Mouse (Mus musculus) heart, postnatal 0 days (tissue): ENCODE results near the gene Traf5.

ENCODE experiments used
- CTCF ChIP-seq: IDR thresholded peaks from 2 replicates; pipeline ENCODE4 v1.5.1; 2016; ENCODE audit warnings: antibody characterized with exemption, control low read depth, low read depth
- EP300 ChIP-seq: IDR thresholded peaks from 2 replicates; pipeline ENCODE4 v1.6.1; 2016; ENCODE audit warnings: antibody characterized with exemption, low read depth

DNA sequence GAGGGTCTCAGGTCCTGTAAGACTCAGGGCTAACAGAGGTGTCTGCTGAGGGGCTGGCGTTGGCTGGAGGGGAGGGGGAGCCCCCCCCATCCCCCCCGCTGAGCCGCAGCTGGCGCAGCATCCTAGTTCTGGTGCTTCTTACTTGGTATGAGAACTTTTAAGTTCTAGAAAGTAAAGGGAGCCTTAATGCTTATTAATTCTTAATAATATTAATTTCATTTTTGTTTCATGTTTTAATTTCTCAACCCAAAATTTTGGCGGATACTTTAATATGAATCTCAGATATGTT is 104.9 kb downstream of the Traf5 start:
- TF ChIP-seq CTCF: no peak
- TF ChIP-seq EP300: no peak
